Mouse (Mus musculus): ENCODE measurements at regions not wholly inside any gene's neighbourhood (a gene's known extent, or its start where the extent isn't known, plus 50 kb on each side); places are given as distances from the start of the nearest gene placed in this dataset.
"Not testable (repeated sequence)": the region's sequence is repeated elsewhere in the genome, so short reads cannot be mapped to it uniquely, and the experiment has no call there.

DNA sequence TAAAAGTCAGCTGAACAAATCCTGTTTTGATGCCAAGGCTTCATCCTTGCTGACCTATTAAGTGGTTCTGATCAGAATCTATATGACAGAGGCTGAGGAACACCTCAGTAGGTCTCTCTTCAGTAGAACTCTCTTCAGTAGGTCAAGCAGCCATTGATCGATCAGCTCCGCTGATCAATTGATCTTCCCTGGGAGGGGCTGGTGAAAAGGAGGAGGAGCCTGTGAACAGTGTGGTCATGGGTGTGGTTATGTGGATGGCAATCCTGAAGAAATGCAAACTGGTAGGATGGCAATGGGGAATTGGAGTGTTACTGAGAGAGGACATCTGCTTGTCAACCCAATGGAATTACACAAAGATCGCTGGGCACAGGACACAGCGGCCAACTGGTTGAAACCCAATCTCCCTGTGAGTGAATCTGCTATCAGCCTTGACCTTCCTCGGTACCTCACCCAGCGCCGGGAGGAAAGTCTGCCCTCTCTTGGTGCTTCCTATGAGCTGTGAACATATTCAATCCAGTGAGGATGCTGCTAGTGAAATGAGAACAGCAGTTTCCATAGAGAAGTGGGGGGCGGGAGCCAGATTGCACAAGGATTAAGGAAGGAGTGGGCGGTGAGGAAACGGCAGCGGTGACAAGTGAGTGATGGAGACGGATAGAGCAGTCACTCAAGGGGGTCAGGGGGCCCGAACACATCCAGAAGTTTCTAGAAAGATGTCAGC is 213.9 kb downstream of the 3100002H09Rik start:
- DNase-seq (ENCODE audit: low spot score in 2 of 2): peak; percentile 25 to 46

- no peak for DNase-seq (ENCODE audit: low spot score in 2 of 2)
Measured at GRCm38 (mm10) chr4:124395966-124396395, 214.6 kb downstream of the 3100002H09Rik start.

- DNase-seq (ENCODE audit: low spot score in 2 of 2): no peak
Measured at GRCm38 (mm10) chr4:124395069-124395965, 215.3 kb downstream of the 3100002H09Rik start.

DNA sequence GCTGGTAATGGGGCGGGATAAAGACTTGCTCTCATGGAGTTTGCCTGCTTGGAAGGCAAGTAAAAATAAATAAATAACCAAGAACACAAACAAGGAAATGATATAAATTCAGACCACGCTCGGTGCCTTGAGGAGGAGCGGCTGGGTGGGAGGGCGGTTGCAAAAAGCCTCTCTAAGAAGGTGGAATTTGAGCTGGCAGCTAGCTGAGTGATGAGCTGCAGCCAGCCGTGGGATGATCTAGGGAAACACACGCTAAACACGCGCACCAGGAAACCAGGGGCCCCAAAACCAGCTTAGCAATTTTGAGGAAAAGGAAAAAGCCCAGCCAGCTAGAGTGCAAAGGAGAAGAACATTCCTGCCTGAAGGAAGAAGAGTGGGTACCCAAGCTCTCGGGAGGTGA is 217.0 kb downstream of the 3100002H09Rik start:
- no peak for DNase-seq (ENCODE audit: low spot score in 2 of 2)

DNA sequence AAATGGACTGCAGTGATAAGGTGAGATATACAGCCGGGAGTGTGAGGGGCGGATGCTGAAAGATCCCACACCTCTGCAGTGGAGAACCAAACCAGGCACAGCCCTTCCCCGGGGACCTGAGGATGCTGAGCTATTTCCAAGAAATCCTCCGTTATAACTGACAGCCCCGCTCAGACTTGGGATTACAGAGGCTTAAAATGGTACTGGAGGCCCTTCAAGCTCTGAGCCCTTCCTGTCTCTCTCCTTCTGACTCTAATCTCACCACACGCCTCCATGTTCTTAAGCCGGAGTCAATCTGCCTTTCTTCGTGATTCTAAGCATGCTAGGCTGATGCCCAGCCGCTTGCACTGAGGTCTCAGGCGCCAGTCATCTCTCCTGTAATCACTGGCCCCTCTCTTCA is 221.5 kb downstream of the 3100002H09Rik start:
- no peak for DNase-seq (ENCODE audit: low spot score in 2 of 2)

- no peak for DNase-seq (ENCODE audit: low spot score in 2 of 2)
Measured at GRCm38 (mm10) chr4:124385106-124386055, 225.2 kb downstream of the 3100002H09Rik start.

GRCm38 (mm10) chr4:124376504-124376903 is 234.1 kb downstream of the 3100002H09Rik start:
- DNase-seq (ENCODE audit: low spot score in 2 of 2): no peak

DNA sequence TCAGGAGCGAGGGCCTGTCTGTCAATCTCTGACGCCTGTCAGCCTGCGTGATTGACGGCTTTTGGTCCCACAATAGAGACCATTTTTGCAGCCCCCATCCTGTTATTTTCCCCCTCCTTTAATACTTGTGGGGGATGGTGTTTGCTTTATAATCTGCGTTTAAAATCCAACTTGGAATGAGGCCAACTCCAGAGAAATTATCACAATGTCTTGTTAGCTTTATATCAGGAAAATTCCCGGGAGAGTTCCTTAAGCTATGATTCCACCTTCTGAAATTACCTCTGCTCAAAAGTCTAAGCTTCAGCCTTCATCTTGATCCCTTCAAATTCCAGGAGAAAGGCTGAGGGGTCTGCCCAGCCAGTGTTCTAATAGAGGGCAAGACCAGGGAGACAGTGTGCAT is 235.0 kb downstream of the 3100002H09Rik start:
- no peak for DNase-seq (ENCODE audit: low spot score in 2 of 2)

DNA sequence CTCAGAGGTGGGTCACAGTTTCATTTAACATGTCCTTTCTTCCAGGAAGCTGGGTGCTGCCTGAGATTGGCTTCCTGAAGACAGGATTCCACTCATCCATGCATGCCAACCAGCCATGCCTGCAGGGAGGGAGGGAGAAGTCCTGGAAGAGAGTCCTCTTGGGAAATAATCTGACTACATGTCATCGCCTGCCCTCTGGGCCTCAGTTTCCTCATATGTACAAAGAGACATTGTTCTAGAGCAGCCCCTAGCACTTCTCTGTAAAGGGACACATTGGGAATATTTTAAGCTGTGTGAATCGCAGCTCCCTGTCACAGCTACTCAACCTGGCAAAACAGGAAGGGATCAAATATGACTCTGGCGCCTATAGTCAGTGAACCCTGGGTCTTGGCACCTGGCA is 241.8 kb downstream of the 3100002H09Rik start:
- DNase-seq (ENCODE audit: low spot score in 2 of 2): no peak

DNA sequence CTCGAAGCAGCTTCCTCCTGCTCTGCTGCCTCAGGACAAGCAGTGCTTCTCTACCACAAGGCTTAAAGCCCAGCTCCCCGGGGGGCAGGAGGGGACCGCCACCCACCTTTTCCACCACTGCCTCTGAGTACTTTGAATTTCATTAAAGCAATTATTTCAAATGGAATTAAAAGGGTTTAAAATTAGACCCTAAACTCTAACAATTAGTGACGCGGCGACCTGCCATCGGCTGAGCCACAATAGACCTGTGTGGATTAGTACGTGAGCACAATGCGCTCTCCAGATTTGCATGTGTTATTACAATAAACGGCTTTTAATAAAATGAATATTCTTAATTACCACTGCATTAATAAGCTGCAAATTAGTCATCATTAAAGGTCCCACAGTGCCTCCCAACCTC is 242.5 kb downstream of the 3100002H09Rik start:
- no peak for DNase-seq (ENCODE audit: low spot score in 2 of 2)

GRCm38 (mm10) chr4:124360578-124360908 is 250.1 kb downstream of the 3100002H09Rik start:
- DNase-seq (ENCODE audit: low spot score in 2 of 2): no peak

GRCm38 (mm10) chr4:124359707-124360577 is 250.7 kb downstream of the 3100002H09Rik start:
- no peak for DNase-seq (ENCODE audit: low spot score in 2 of 2)

DNA sequence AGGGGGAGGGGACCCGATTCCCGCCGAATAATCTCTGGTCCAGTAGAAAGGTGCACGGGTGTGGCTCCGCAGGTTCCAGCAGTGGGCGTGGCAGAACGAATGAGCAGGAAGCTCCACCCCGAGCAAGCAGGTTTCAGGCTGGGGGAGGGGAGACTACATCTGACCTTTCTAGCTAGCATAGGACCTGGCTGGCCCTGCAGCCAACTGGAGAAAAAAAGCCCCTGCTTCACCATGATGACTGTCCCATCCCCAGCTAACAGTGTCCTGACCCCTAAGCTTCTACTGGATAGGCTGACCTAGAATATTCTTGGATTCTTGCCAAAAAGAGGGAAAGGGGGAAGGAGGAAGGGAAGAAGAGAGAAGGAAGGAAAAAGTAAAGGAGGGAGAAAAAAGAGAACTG is 252.1 kb downstream of the 3100002H09Rik start:
- DNase-seq (ENCODE audit: low spot score in 2 of 2): not testable (repeated sequence)

GRCm38 (mm10) chr4:124350361-124350760 is 260.2 kb downstream of the 3100002H09Rik start:
- no peak for DNase-seq (ENCODE audit: low spot score in 2 of 2)

- DNase-seq (ENCODE audit: low spot score in 2 of 2): no peak
Measured at GRCm38 (mm10) chr4:124349610-124350295, 260.9 kb downstream of the 3100002H09Rik start.

DNA sequence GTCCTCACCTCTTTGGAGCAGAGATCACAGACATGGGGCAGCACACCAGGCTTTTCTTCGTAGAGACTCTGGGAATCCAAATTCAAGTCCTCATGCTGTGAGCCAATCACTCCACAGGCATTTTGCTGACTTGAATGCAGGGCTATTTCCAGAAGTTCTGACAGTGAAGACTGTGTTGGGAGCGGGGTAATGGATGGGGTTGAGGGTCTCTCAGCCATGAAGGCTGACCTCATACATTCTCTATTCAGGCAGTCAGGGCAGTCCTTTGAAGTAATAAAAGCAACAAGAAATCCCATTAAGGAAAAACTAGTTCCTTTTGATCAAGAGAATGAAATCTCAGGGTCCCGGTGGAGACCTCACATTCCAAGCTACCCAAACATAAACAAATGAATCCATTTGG is 261.5 kb downstream of the 3100002H09Rik start:
- DNase-seq (ENCODE audit: low spot score in 2 of 2): no peak

GRCm38 (mm10) chr4:124340073-124340472 is 270.5 kb downstream of the 3100002H09Rik start:
- DNase-seq (ENCODE audit: low spot score in 2 of 2): no peak

DNA sequence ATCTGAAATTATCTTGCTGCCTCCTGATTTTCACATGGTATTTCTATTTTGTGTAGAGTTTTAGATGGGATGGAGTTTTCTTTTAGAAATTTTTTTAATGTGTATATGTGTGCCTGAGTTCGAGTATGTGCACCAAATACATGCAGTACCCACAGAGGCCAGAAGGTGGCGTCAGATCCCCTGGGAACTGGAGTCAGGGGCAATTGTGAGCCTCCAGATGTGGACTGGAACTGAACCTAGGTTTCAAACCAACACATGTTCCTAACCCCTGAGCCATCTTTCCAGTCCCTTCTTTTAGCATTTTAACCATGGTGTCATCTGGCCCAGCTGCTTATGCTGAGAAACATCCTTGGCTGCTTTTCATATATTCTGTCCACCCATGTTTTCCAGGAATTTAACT is 274.9 kb downstream of the 3100002H09Rik start:
- no peak for DNase-seq (ENCODE audit: low spot score in 2 of 2)

- no peak for DNase-seq (ENCODE audit: low spot score in 2 of 2)
Measured at GRCm38 (mm10) chr4:124332974-124333373, 277.6 kb downstream of the 3100002H09Rik start.

- no peak for DNase-seq (ENCODE audit: low spot score in 2 of 2)
Measured at GRCm38 (mm10) chr4:124332416-124332815, 278.2 kb downstream of the 3100002H09Rik start.
